Mouse (Mus musculus) hindbrain, embryonic 12.5 days (tissue): ENCODE data around the gene Ncdn. TPM values are rescaled to one million over a fixed set of nuclear protein-coding genes. Genes with fewer than 3 reads are reported as not detected.

Experiments used
- polyA plus RNA-seq: library from polyadenylated mRNA; unstranded; fragments of >200 nt; fragmentation: Nextera tagmentation; extraction: Ambion mirVana; gene quantifications from 2 replicates; pipeline ENCODE4 v1.2.1, GENCODE M21; 2016

Ncdn gene
- polyA plus RNA-seq, 1 experiment from 2014 or later: 54.3 TPM

Other genes starting within 250 kb of the Ncdn start
- 8.0 and 8.2 TPM in 2 replicates for gene Ago4, start 220.0 kb downstream of the Ncdn start, polyA plus RNA-seq
- 23.5 and 27.2 TPM in 2 replicates for gene Clspn, start 196.5 kb downstream of the Ncdn start, polyA plus RNA-seq
- gene 5730409E04Rik, start 143.6 kb downstream of the Ncdn start, polyA plus RNA-seq: 2.5 and 3.1 TPM in 2 replicates
- 393 and 431 TPM in 2 replicates for gene Psmb2, start 75.8 kb downstream of the Ncdn start, polyA plus RNA-seq
- 0.77 and 0.93 TPM in 2 replicates for gene Tfap2e, start 17.2 kb downstream of the Ncdn start, polyA plus RNA-seq
- 35.3 and 38.6 TPM in 2 replicates for gene AU040320, start 106 bp upstream of the Ncdn start, polyA plus RNA-seq
- gene Zmym4, start 214.7 kb upstream of the Ncdn start, polyA plus RNA-seq: 43.9 and 46.0 TPM in 2 replicates